Mouse (Mus musculus): Measurements from ENCODE around the gene Dnmt3a. TPM values are rescaled to one million over a fixed set of nuclear protein-coding genes. Genes with fewer than 3 reads are reported as not detected.
"Not testable (repeated sequence)": the region's sequence is repeated elsewhere in the genome, so short reads cannot be mapped to it uniquely, and the experiment has no call there.

Dnmt3a gene
- total RNA-seq, 1 experiment from 2014 or later: 19.2 TPM

DNA sequence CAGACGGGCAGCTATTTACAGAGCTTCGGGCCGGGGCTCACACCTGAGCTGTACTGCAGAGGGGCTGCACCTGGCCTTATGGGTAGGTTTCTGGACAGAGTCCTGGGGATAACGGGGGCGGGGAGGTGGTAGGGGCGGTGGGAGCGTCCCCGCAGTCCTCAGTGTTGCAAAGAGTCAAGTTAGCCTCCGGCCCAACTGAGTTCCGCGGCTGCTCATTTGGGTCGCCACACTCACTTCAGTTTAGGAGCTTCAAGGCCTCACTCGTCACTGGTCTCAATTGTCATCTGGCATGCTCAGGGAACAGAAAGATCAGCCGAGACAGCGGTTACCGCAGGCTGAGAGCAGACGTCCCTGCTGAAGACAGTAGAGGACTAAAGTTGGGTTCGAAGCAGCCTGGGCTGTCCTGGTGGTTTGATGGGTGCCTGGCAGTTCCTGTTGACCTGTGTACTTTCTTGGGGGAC is 86.0 kb downstream of the Dnmt3a start:
- ATAC-seq (ENCODE audit: extremely low read depth, insufficient number of reproducible peaks, low FRiP score, poor library complexity, severe bottlenecking): no peak

DNA sequence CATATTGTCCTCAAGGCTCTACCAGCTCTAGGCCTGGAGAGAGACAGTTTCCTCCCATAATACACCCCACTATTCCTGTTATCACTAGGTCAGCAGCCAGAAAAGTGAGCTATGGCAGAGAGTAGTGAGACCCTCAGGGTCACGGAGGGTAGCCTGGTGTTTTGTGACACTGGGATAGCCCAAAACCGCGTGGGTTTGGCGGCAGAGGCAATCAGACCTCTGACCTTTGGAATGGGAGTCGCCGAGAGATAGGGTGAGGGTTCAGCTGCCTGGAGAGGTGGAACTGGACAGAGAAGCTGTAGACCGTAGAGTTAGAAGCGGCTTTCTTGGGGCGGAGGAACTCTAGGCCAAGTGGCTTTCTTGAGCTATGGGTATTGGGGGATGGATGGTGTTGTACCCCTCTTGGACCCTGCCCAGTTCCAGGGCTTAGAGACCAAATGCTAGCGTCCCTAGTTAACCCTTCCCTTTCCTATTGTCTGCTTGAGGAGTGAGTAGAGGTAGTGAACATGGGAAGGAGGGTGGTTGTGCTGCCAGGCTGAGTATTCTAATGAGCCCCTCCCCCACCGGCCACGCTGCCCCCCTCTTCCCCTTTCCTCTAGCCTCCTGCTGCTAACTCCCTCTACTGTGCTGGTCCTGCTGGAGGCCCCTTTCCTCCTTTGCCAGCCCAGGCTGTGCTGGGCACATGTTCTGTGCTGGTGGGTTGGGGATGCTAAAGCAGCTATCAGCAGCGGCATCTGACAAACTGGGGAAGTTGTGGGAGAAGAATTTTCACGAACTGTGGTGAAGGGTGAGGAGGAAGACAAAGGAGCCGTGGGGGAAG is 86.6 kb downstream of the Dnmt3a start:
- no peak for ATAC-seq (ENCODE audit: extremely low read depth, insufficient number of reproducible peaks, low FRiP score, poor library complexity, severe bottlenecking)

DNA sequence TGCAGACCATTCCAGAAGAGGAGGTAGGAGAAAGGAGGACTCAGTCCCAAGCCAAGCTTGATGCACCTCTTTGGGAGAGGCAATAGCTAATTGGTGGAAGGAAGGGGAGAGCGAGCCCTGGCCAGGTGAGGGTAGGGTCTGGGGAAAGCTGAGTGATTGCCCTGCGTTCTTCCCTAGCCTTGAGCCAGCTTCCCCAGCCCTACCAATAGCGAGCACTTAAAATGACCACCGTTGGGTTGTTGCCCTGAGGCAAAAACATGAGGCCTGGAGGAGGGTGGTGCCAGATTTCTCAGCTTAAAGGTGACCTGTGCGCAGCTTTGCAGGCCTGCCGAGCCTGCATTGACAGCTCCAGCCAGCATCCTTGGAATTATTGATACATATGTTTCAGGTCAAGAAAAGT is 87.5 kb downstream of the Dnmt3a start:
- no peak for ATAC-seq (ENCODE audit: extremely low read depth, insufficient number of reproducible peaks, low FRiP score, poor library complexity, severe bottlenecking)

DNA sequence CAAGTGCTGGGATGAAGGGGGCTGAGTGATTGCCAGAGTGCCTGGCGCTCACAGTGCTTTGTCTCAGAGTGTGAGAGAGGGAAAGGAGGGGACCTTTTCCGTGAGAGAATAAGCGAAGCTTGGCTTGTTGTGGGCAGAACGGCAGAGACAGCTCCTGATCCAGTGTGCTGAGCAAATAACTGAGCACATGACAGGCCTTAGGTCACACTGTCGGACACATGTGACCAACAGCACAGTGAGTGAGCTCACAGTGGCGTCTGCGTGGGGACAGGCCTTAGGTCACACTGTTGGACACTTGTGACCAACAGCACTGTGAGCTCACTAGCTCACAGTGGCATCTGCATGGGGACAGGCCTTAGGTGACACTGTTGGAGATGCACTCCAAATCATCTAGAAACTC is 88.7 kb downstream of the Dnmt3a start:
- no peak for ATAC-seq (ENCODE audit: extremely low read depth, insufficient number of reproducible peaks, low FRiP score, poor library complexity, severe bottlenecking)

DNA sequence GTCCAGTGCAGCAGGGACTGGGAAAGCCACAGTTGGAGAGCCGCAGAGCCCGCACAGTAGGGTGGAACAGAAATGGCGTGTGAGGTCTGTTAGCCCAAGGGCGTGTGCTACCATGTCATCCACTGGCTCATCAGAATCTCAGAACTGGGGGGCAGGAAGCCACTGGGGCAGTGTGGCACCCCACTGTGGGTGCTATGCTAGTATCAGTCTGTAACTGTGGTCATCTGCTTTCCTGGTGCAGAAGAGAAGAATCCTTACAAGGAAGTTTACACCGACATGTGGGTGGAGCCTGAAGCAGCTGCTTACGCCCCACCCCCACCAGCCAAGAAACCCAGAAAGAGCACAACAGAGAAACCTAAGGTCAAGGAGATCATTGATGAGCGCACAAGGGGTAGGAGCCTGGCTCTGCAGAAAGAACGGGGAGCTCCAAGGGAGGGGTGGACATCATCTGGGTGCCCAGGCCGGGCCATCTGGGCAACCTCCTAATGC is 91.3 kb downstream of the Dnmt3a start:
- ATAC-seq (ENCODE audit: extremely low read depth, insufficient number of reproducible peaks, low FRiP score, poor library complexity, severe bottlenecking): no peak

DNA sequence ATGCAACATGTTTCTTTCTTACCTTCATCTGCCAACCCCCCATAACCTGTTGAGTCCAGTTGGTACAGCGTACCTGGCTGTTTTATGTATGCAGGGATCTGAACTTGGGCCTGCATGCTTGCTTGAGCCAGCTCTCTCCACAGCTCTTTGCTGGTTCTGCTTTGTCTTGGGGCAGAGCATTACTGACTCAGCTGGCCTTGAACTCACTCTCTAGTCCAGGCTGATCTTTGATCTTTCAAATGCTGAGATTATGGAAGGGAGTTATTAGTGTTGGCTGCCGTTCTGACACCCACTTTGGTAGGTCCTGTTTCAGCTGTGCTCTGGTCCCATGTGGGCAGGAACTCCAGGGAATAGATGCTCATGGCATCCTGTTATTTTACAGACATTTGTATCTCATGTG is 93.0 kb downstream of the Dnmt3a start:
- ATAC-seq (ENCODE audit: extremely low read depth, insufficient number of reproducible peaks, low FRiP score, poor library complexity, severe bottlenecking): no peak

DNA sequence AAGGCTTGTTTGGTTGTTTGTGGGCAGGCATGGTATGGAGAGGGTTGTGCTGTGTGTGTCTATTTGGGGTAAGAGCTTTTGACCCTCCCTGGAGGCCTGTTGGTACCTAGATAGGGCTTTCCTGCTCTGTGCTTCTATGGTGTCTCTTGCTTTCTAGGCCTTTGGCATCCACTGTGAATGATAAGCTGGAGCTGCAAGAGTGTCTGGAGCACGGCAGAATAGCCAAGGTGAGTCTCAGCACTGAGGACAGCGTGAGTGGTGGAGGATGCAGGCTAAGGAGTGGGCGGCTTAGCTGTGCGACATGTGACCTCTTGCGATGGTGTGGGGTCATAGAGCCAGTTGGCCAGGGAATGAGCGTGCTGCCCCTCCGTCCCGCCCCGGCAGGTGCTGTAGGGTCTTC is 99.6 kb downstream of the Dnmt3a start:
- no peak for ATAC-seq (ENCODE audit: extremely low read depth, insufficient number of reproducible peaks, low FRiP score, poor library complexity, severe bottlenecking)

DNA sequence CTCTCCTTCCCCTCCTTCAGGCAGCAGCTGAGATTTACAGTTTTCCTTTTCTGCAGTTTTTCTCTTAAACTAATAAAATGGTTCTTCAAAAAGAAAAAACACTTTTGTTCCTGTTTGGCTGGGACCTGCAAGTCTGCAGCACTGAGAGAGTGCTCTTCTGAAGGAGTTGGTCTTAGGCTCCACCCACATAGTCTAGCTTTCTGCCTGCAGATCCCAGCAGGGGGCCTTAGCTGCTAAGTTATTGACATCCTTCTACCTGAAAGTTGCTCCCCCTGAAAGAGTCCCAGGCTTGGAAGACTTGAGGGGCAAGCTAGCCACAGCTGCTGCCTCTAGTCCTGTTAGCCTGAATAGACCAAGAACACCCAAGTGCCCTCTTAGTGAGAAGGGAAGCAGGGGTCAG is 100.5 kb downstream of the Dnmt3a start:
- no peak for ATAC-seq (ENCODE audit: extremely low read depth, insufficient number of reproducible peaks, low FRiP score, poor library complexity, severe bottlenecking)

DNA sequence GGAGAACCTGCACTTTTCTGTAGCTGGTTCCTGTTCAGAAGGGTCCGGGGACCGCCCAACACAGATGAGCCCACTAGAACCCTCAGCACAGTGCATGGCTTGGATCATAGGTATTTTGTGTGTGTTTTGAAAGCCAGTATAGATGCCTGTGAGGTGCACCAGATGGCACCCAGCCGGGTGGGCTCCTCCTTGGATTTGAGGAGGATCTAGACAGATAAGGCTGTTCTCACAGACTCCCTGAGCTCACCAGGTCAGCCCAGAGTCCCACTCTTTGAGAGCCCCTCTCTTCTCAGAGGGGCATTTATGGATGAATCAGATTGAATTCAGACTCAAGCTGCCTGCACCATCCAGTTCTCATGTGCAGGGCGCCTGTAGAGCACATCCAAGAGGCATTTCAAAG is 101.2 kb downstream of the Dnmt3a start:
- no peak for ATAC-seq (ENCODE audit: extremely low read depth, insufficient number of reproducible peaks, low FRiP score, poor library complexity, severe bottlenecking)

DNA sequence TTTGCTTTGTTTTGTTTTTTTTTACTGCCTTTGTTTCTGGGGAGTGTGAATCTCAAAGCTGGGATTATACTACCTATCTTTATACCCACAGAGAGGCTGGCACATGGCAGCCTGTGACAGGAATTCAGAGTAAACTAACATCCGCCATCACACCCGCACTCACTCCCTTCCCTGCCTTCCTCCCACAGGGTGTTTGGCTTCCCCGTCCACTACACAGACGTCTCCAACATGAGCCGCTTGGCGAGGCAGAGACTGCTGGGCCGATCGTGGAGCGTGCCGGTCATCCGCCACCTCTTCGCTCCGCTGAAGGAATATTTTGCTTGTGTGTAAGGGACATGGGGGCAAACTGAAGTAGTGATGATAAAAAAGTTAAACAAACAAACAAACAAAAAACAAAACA is 101.6 kb downstream of the Dnmt3a start:
- no peak for ATAC-seq (ENCODE audit: extremely low read depth, insufficient number of reproducible peaks, low FRiP score, poor library complexity, severe bottlenecking)

DNA sequence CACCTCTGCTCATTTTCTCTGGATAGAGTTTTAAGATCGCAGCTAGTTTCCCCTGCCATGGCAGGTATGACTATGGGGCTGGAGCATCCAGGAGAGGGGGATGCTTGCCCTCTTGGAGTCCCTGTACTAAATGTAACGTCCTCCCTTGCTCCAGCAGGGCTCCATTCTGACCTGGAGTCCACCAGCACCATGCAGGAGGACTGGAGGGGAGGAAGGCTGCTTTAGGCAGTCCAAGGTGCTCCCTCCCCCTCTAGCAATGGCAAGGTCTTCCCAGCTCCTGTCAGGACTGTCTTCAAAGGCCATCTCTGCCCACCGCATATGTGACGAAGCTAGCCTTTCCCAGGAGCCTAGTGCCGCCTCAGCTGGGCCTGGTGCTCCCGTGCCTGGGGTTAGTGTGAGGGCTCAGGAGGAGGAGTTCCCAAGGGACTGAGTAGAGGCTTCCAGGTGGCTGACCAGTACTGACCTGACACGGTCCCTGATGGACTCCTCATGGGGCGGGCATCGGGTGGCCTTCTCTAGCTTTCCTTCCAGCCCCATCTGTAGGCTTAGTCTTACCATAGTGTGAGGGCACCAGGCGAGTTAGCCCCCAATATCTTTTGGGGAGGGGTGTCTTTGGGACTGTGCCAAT is 104.8 kb downstream of the Dnmt3a start:
- ATAC-seq (ENCODE audit: extremely low read depth, insufficient number of reproducible peaks, low FRiP score, poor library complexity, severe bottlenecking): no peak

DNA sequence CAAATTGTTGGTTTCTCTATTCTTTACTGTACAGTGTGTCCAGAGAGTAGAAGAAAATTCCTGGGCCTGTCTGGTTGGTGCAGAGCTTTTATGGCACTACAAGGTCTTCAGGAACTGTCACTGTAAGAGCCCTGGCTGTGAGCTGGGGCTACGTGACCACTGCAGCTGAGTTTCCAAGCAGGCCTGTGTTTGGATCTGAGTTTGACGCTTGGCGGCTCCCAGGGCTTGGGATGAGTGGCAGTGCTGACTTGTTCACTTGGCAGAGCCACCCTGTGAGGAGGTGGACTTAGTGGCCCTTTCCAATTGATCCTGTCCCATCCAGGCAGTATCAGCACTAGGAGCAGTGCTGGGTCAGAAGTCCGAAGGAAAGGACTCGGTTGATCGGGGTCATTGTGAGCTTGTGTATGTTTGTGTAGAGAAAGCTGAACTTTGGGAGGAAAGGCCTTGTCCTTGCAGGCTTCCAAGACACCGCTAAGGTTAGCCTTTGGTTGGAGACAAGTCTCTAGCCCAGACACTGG is 106.1 kb downstream of the Dnmt3a start:
- ATAC-seq (ENCODE audit: extremely low read depth, insufficient number of reproducible peaks, low FRiP score, poor library complexity, severe bottlenecking): no peak

DNA sequence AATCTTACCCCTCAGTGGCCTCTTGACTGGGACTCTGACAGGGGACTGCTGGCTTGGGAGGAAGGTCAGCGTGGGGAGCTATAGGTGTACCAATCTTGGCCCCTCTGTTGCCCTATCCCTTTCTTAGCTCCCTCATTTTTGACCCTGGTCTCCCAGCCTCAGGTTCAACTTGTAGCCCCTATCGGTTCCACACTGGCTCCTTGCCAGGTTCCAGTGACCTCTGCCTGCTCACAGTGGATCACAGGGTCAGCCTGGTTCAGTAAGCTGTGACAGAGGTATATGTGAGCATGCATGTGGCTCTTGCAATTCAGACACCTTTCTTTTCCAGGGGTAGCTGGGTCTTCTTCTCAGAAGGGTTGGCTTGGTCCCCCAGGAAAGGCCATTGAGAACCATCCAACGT is 110.0 kb downstream of the Dnmt3a start:
- ATAC-seq (ENCODE audit: extremely low read depth, insufficient number of reproducible peaks, low FRiP score, poor library complexity, severe bottlenecking): no peak

DNA sequence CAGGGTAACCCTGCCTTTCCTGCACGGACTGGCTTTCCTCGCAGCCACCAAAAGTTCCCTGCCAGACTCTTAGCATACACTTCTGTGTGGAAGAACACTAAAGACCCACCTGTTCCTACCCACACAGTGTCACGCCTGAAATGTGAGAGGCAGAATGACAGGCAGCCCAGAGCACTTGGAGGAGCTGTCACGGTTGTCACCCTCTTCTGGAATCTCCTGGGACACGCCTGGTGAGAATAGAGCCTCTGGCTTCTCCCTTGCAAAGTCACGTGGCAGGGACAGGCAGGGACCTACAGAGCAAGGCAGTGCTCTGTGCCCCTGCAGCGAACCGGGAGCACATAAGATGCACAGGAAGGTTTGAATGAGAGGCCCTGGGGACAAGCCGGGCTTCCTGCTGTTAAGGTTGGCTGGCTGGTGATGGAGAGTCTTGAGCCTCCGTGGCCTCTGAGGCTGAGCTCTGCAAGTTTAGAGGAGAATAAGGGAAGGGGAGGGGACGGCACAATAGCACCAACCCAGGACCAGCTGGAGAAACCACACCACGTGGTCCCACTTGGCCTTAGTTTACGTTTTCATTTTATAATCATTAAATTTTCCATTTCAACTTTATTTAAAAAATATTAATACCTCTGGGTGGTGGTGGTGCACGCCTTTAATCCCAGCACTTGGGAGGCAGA is 112.0 kb downstream of the Dnmt3a start:
- ATAC-seq (ENCODE audit: extremely low read depth, insufficient number of reproducible peaks, low FRiP score, poor library complexity, severe bottlenecking): no peak

DNA sequence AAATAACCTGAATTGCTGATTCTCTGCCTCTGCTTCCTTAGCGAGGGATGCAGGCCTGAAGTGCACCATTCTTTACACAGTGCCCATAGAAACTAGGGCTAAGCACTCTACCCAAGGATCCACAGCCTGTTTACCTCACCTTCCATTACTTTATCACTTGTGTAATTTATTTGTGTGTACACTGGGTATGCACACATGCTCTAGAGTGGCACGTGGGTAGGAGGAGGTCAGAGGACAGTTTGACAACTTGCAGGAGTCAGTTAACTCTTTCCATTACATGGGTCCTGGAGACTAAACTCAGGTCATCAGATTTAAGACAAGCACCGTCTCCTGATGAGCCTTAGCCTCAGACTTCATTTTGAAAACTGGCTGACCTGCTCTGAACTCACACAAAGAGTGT is 112.8 kb downstream of the Dnmt3a start:
- ATAC-seq (ENCODE audit: extremely low read depth, insufficient number of reproducible peaks, low FRiP score, poor library complexity, severe bottlenecking): no peak

DNA sequence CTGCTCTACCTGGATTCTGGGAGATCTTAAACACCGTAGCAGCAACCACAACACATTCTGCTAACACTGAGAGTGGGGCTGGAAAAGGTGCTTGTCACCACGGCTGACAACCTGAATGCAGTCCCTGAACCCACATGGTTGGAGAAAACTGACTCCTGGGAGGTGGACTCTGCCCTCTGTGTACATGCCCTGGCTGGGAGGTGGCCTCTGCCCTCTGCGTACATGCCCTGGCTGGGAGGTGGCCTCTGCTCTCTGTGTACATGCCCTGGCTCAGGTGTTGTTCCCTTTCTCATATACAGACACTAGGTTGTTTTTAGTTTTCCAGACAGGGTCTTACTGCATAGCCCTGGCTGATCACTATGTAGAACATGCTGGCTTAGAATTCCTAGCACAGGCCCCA is 113.6 kb downstream of the Dnmt3a start:
- no peak for ATAC-seq (ENCODE audit: extremely low read depth, insufficient number of reproducible peaks, low FRiP score, poor library complexity, severe bottlenecking)

DNA sequence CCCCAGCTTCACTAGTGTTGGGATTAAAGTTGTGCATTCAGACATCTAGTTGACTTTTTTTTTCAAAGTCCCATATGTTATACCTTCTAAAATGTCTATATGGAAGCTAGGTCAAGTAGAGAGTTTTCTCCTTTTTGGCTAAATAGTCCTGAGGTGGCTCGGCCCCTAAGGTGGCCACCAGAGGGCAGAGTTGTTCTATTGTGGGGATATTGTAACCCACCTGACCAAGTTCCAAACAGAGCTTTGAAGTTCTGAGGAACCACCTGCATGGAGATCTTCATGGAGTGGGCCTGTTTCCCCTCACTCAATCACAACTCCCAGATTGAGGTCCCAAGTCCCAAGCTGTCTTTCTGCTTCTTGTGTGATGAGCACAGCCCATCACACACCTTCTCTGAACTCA is 120.3 kb downstream of the Dnmt3a start:
- no peak for ATAC-seq (ENCODE audit: extremely low read depth, insufficient number of reproducible peaks, low FRiP score, poor library complexity, severe bottlenecking)

DNA sequence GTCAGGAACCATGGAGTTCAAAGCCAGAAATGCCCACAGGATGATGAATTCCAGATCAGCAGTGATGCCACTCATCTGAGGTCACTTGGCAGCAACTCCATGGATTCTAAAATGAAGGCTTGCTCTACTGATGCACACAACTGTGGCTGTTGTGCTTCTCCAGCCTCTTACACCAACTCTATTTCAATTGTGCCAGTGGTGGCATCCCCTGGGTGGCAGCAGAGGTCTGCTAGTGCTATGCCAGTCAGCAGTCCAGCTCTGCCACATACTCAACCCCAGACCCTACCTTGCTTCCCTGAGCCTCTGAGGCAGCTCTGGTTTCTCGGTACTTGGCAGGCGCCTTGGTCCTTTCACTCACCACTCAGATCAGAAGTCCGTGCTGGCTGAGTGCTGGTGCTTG is 123.0 kb downstream of the Dnmt3a start:
- ATAC-seq (ENCODE audit: extremely low read depth, insufficient number of reproducible peaks, low FRiP score, poor library complexity, severe bottlenecking): no peak

DNA sequence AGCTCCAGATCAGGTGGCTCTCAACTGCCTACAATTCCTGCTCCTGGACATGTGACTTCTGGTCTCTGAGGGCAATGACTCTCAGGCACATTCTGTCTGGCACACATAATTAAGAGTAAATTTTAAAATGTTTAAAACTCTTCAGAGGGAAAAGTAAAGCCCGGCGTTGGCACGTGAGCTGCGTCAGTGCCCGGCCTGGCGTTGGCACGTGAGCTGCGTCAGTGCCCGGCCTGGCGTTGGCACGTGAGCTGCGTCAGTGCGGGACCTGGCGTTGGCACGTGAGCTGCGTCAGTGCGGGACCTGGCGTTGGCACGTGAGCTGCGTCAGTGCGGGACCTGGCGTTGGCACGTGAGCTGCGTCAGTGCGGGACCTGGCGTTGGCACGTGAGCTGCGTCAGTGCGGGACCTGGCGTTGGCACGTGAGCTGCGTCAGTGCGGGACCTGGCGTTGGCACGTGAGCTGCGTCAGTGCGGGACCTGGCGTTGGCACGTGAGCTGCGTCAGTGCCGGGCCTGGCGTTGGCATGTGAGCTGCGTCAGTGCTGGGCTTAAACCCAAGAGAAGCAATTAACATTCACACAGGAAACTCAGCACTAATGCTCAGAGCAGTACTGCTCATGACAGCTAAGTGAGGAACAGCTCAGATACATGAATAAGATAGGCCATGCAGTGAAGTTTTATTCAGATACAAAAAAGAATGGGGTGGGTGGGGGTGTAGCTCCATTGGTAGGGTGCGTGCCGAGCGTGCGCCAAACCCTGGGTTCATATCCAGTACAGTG is 124.5 kb downstream of the Dnmt3a start:
- ATAC-seq (ENCODE audit: extremely low read depth, insufficient number of reproducible peaks, low FRiP score, poor library complexity, severe bottlenecking): not testable (repeated sequence)
